Mouse (Mus musculus) G1E (cell line): ENCODE measurements at regions not wholly inside any gene's neighbourhood (a gene's known extent, or its start where the extent isn't known, plus 50 kb on each side); places are given as distances from the start of the nearest gene placed in this dataset.

Experiments
- CTCF ChIP-seq: IDR thresholded peaks from 2 replicates; pipeline ENCODE4 v1.5.1; 2012; ENCODE audit warnings: low read depth, low read length, inconsistent platforms, mixed read lengths
- GATA2 ChIP-seq: IDR thresholded peaks from 2 replicates; pipeline ENCODE4 v1.6.1; 2012; ENCODE audit warnings: low read depth, low read length, inconsistent platforms, borderline replicate concordance
- TAL1 ChIP-seq: conservative IDR thresholded peaks from 2 replicates; pipeline ENCODE4 v1.6.1; 2012; ENCODE audit warnings: low read depth, low read length, inconsistent platforms, mixed read lengths

- no peak for TF ChIP-seq CTCF
- no peak for TF ChIP-seq GATA2
- no peak for TF ChIP-seq TAL1
Observed at GRCm38 (mm10) chr3:57932657-57933539, 85.0 kb upstream of the Pfn2 start.
